Mouse (Mus musculus): ENCODE data around the gene Aplp1. TPM values are rescaled to one million over a fixed set of nuclear protein-coding genes. Genes with fewer than 3 reads are reported as not detected.
A peak's percentile ranks its signal among the peaks of the same experiment; 100 is the strongest.

The Aplp1 gene
- total and polyA plus RNA-seq, 2 experiments from 2014 or later, result 3.6 to 4.2 TPM

DNA sequence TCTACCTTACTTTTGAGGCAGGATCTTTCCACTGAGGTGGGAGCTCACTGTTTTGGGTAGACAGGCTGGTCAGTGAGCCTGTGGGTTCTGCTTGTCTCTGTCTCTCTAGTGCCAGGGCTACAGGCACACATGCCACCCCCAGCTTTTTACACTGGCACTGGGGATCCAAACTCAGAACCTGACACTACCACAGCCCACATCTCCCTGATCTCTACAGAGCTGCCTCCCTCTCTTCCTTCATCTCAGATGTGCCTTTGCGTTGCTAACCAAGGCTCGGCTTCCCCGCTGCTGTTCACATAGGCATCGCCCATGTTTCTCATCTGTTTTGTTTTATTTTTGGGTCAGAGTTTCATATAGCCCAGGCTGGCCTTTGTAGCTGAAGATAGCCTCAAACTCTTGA is 51.7 kb downstream of the Aplp1 start:
- Histone ChIP-seq H3K4me2 (ENCODE audit: low read depth, low read length) (peak overlapping the region; percentile 1; the same call in 1 of the 2 replicates), H3K4me1 (ENCODE audit: control insufficient read depth, insufficient read depth) (no peaks in the 10 kb centered on the region), H3K9me3 (replicated peaks; ENCODE audit: control insufficient read depth, low read length) (no peaks in the 10 kb centered on the region), H3K36me3 (replicated peaks; ENCODE audit: control insufficient read depth, insufficient read depth, low read length) (no peaks in the 10 kb centered on the region), H3K4me3 (ENCODE audit: low read depth, low read length) (no peak overlapping the region), H3K27me3 (ENCODE audit: control insufficient read depth, insufficient read depth, low read length) (no peaks in the 10 kb centered on the region), H3K9ac (replicated peaks; ENCODE audit: low read depth, low read length) (no peak overlapping the region), H3K27ac (ENCODE audit: low read depth) (peak overlapping the region; percentile 82)
- DNase-seq (ENCODE audit: low spot score), result no peak
- whole genome bisulfite sequencing, result 84% methylated on average over 4 of the region's 4 CpGs
- no peak for ATAC-seq (ENCODE audit: insufficient read depth, low read depth)
- TF ChIP-seq EP300 (IDR thresholded peaks at IDR 0.05; ENCODE audit: low read depth) (no peak), CTCF (IDR thresholded peaks at IDR 0.05; ENCODE audit: low read depth) (no peak)

GRCm38 (mm10) chr7:30392746-30393520 is 52.4 kb downstream of the Aplp1 start:
- no peak overlapping the region for H3K4me2 ChIP-seq (ENCODE audit: low read depth, low read length)
- WGBS, result 57% methylated on average over 4 of the region's 4 CpGs
- H3K27ac ChIP-seq (ENCODE audit: low read depth), result peak overlapping the region; percentile 82; the same call in 1 of the 2 replicates

More at GRCm38 (mm10) chr7:30392746-30393520, 52.4 kb downstream of the Aplp1 start:
- Histone ChIP-seq H3K9ac (replicated peaks; ENCODE audit: low read depth, low read length) (no peak overlapping the region), H3K36me3 (replicated peaks; ENCODE audit: control insufficient read depth, insufficient read depth, low read length) (no peaks in the 10 kb centered on the region), H3K4me1 (ENCODE audit: control insufficient read depth, insufficient read depth) (no peaks in the 10 kb centered on the region), H3K4me3 (ENCODE audit: low read depth, low read length) (no peak overlapping the region), H3K9me3 (replicated peaks; ENCODE audit: control insufficient read depth, low read length) (no peaks in the 10 kb centered on the region), H3K27me3 (ENCODE audit: control insufficient read depth, insufficient read depth, low read length) (no peaks in the 10 kb centered on the region)
- DNase-seq (ENCODE audit: low spot score), result no peak
- TF ChIP-seq EP300 (IDR thresholded peaks at IDR 0.05; ENCODE audit: low read depth) (no peak), CTCF (IDR thresholded peaks at IDR 0.05; ENCODE audit: low read depth) (no peak)
- no peak for ATAC-seq (ENCODE audit: insufficient read depth, low read depth)

Other genes starting within 250 kb of the Aplp1 start
Only the 30 nearest of the 34 such genes appear.
- 40.0 and 80.7 TPM in 2 replicates for gene Tbcb, start 213.3 kb downstream of the Aplp1 start, total RNA-seq (2014; rRNA removed; ENCODE audit: low replicate concordance)
- gene Tbcb, start 213.3 kb downstream of the Aplp1 start, polyA plus RNA-seq (2015; fragmentation: Nextera tagmentation; extraction: Ambion mirVana), result 131 and 137 TPM in 2 replicates
- not detected in 2 replicates for gene Ovol3, start 209.8 kb downstream of the Aplp1 start, total RNA-seq (2014; rRNA removed; ENCODE audit: low replicate concordance)
- gene Ovol3, start 209.8 kb downstream of the Aplp1 start, polyA plus RNA-seq (2015; fragmentation: Nextera tagmentation; extraction: Ambion mirVana), result not detected in 2 replicates
- gene Thap8, start 165.4 kb downstream of the Aplp1 start, total RNA-seq (2014; rRNA removed; ENCODE audit: low replicate concordance), result not detected in 2 replicates
- gene Thap8, start 165.4 kb downstream of the Aplp1 start, polyA plus RNA-seq (2015; fragmentation: Nextera tagmentation; extraction: Ambion mirVana), result 0.33 and 0.41 TPM in 2 replicates
- gene Wdr62, start 165.1 kb downstream of the Aplp1 start, total RNA-seq (2014; rRNA removed; ENCODE audit: low replicate concordance), result 3.4 and 5.2 TPM in 2 replicates
- 2.6 and 3.2 TPM in 2 replicates for gene Wdr62, start 165.1 kb downstream of the Aplp1 start, polyA plus RNA-seq (2015; fragmentation: Nextera tagmentation; extraction: Ambion mirVana)
- 4.3 and 22.4 TPM in 2 replicates for gene Clip3, start 153.8 kb downstream of the Aplp1 start, total RNA-seq (2014; rRNA removed; ENCODE audit: low replicate concordance)
- gene Clip3, start 153.8 kb downstream of the Aplp1 start, polyA plus RNA-seq (2015; fragmentation: Nextera tagmentation; extraction: Ambion mirVana), result 3.1 and 3.5 TPM in 2 replicates
- 40.0 and 57.2 TPM in 2 replicates for gene Alkbh6, start 136.8 kb downstream of the Aplp1 start, total RNA-seq (2014; rRNA removed; ENCODE audit: low replicate concordance)
- gene Alkbh6, start 136.8 kb downstream of the Aplp1 start, polyA plus RNA-seq (2015; fragmentation: Nextera tagmentation; extraction: Ambion mirVana), result 63.5 and 71.2 TPM in 2 replicates
- gene Syne4, start 130.7 kb downstream of the Aplp1 start, total RNA-seq (2014; rRNA removed; ENCODE audit: low replicate concordance), result 0.34 and 1.1 TPM in 2 replicates
- gene Syne4, start 130.7 kb downstream of the Aplp1 start, polyA plus RNA-seq (2015; fragmentation: Nextera tagmentation; extraction: Ambion mirVana), result 1.6 TPM in 2 replicates
- gene E130208F15Rik, start 123.8 kb downstream of the Aplp1 start, total RNA-seq (2014; rRNA removed; ENCODE audit: low replicate concordance), result 0.46 and 0.77 TPM in 2 replicates
- 2.6 and 3.1 TPM in 2 replicates for gene E130208F15Rik, start 123.8 kb downstream of the Aplp1 start, polyA plus RNA-seq (2015; fragmentation: Nextera tagmentation; extraction: Ambion mirVana)
- 15.8 and 16.5 TPM in 2 replicates for gene Sdhaf1, start 121.6 kb downstream of the Aplp1 start, total RNA-seq (2014; rRNA removed; ENCODE audit: low replicate concordance)
- gene Sdhaf1, start 121.6 kb downstream of the Aplp1 start, polyA plus RNA-seq (2015; fragmentation: Nextera tagmentation; extraction: Ambion mirVana), result 23.2 and 23.3 TPM in 2 replicates
- 3.6 and 5.4 TPM in 2 replicates for gene Lrfn3, start 82.8 kb downstream of the Aplp1 start, total RNA-seq (2014; rRNA removed; ENCODE audit: low replicate concordance)
- 0.40 and 0.69 TPM in 2 replicates for gene Lrfn3, start 82.8 kb downstream of the Aplp1 start, polyA plus RNA-seq (2015; fragmentation: Nextera tagmentation; extraction: Ambion mirVana)
- 15.2 and 31.2 TPM in 2 replicates for gene Tyrobp, start 31.8 kb downstream of the Aplp1 start, total RNA-seq (2014; rRNA removed; ENCODE audit: low replicate concordance)
- 30.4 and 35.8 TPM in 2 replicates for gene Tyrobp, start 31.8 kb downstream of the Aplp1 start, polyA plus RNA-seq (2015; fragmentation: Nextera tagmentation; extraction: Ambion mirVana)
- gene Hcst, start 25.7 kb downstream of the Aplp1 start, total RNA-seq (2014; rRNA removed; ENCODE audit: low replicate concordance), result not detected in 2 replicates
- 1.1 and 1.4 TPM in 2 replicates for gene Hcst, start 25.7 kb downstream of the Aplp1 start, polyA plus RNA-seq (2015; fragmentation: Nextera tagmentation; extraction: Ambion mirVana)
- 0.19 and 5.0 TPM in 2 replicates for gene Nfkbid, start 23.8 kb downstream of the Aplp1 start, total RNA-seq (2014; rRNA removed; ENCODE audit: low replicate concordance)
- 0.38 and 0.44 TPM in 2 replicates for gene Nfkbid, start 23.8 kb downstream of the Aplp1 start, polyA plus RNA-seq (2015; fragmentation: Nextera tagmentation; extraction: Ambion mirVana)
- gene Kirrel2, start 12.2 kb upstream of the Aplp1 start, total RNA-seq (2014; rRNA removed; ENCODE audit: low replicate concordance), result not detected in 2 replicates
- 0.15 TPM in 1 of 2 replicates, not detected in the other for gene Kirrel2, start 12.2 kb upstream of the Aplp1 start, polyA plus RNA-seq (2015; fragmentation: Nextera tagmentation; extraction: Ambion mirVana)
- gene Nphs1, start 12.8 kb upstream of the Aplp1 start, total RNA-seq (2014; rRNA removed; ENCODE audit: low replicate concordance), result not detected in 2 replicates
- gene Nphs1, start 12.8 kb upstream of the Aplp1 start, polyA plus RNA-seq (2015; fragmentation: Nextera tagmentation; extraction: Ambion mirVana), result 0.05 TPM in 1 of 2 replicates, not detected in the other
- not detected in 2 replicates for gene Prodh2, start 48.1 kb upstream of the Aplp1 start, total RNA-seq (2014; rRNA removed; ENCODE audit: low replicate concordance)
- not detected in 2 replicates for gene Prodh2, start 48.1 kb upstream of the Aplp1 start, polyA plus RNA-seq (2015; fragmentation: Nextera tagmentation; extraction: Ambion mirVana)
- gene Arhgap33, start 89.5 kb upstream of the Aplp1 start, total RNA-seq (2014; rRNA removed; ENCODE audit: low replicate concordance), result 0.31 and 4.3 TPM in 2 replicates
- gene Arhgap33, start 89.5 kb upstream of the Aplp1 start, polyA plus RNA-seq (2015; fragmentation: Nextera tagmentation; extraction: Ambion mirVana), result 0.80 and 1.0 TPM in 2 replicates
- gene Hspb6, start 106.6 kb upstream of the Aplp1 start, total RNA-seq (2014; rRNA removed; ENCODE audit: low replicate concordance), result 72.0 and 93.3 TPM in 2 replicates
- 339 and 340 TPM in 2 replicates for gene Hspb6, start 106.6 kb upstream of the Aplp1 start, polyA plus RNA-seq (2015; fragmentation: Nextera tagmentation; extraction: Ambion mirVana)
- 6.5 and 7.1 TPM in 2 replicates for gene Proser3, start 106.8 kb upstream of the Aplp1 start, total RNA-seq (2014; rRNA removed; ENCODE audit: low replicate concordance)
- 2.5 and 3.2 TPM in 2 replicates for gene Proser3, start 106.8 kb upstream of the Aplp1 start, polyA plus RNA-seq (2015; fragmentation: Nextera tagmentation; extraction: Ambion mirVana)
- 11.9 and 19.7 TPM in 2 replicates for gene Lin37, start 114.3 kb upstream of the Aplp1 start, total RNA-seq (2014; rRNA removed; ENCODE audit: low replicate concordance)
- 26.2 and 27.1 TPM in 2 replicates for gene Lin37, start 114.3 kb upstream of the Aplp1 start, polyA plus RNA-seq (2015; fragmentation: Nextera tagmentation; extraction: Ambion mirVana)
- gene U2af1l4, start 117.8 kb upstream of the Aplp1 start, total RNA-seq (2014; rRNA removed; ENCODE audit: low replicate concordance), result 36.9 and 41.9 TPM in 2 replicates
- gene U2af1l4, start 117.8 kb upstream of the Aplp1 start, polyA plus RNA-seq (2015; fragmentation: Nextera tagmentation; extraction: Ambion mirVana), result 120 and 123 TPM in 2 replicates
- 0.08 and 0.61 TPM in 2 replicates for gene Gm49396, start 117.8 kb upstream of the Aplp1 start, total RNA-seq (2014; rRNA removed; ENCODE audit: low replicate concordance)
- 3.0 and 3.4 TPM in 2 replicates for gene Gm49396, start 117.8 kb upstream of the Aplp1 start, polyA plus RNA-seq (2015; fragmentation: Nextera tagmentation; extraction: Ambion mirVana)
- 106 and 130 TPM in 2 replicates for gene Psenen, start 118.1 kb upstream of the Aplp1 start, total RNA-seq (2014; rRNA removed; ENCODE audit: low replicate concordance)
- gene Psenen, start 118.1 kb upstream of the Aplp1 start, polyA plus RNA-seq (2015; fragmentation: Nextera tagmentation; extraction: Ambion mirVana), result 130 and 133 TPM in 2 replicates
- 0.54 and 3.3 TPM in 2 replicates for gene Igflr1, start 119.9 kb upstream of the Aplp1 start, total RNA-seq (2014; rRNA removed; ENCODE audit: low replicate concordance)
- 0.94 and 1.9 TPM in 2 replicates for gene Igflr1, start 119.9 kb upstream of the Aplp1 start, polyA plus RNA-seq (2015; fragmentation: Nextera tagmentation; extraction: Ambion mirVana)
- 12.1 and 13.4 TPM in 2 replicates for gene Kmt2b, start 143.2 kb upstream of the Aplp1 start, total RNA-seq (2014; rRNA removed; ENCODE audit: low replicate concordance)
- gene Kmt2b, start 143.2 kb upstream of the Aplp1 start, polyA plus RNA-seq (2015; fragmentation: Nextera tagmentation; extraction: Ambion mirVana), result 2.9 and 3.2 TPM in 2 replicates
- gene Zbtb32, start 153.4 kb upstream of the Aplp1 start, total RNA-seq (2014; rRNA removed; ENCODE audit: low replicate concordance), result not detected in 2 replicates
- gene Zbtb32, start 153.4 kb upstream of the Aplp1 start, polyA plus RNA-seq (2015; fragmentation: Nextera tagmentation; extraction: Ambion mirVana), result 0.11 and 0.27 TPM in 2 replicates
- gene Upk1a, start 167.3 kb upstream of the Aplp1 start, total RNA-seq (2014; rRNA removed; ENCODE audit: low replicate concordance), result 1.1 and 73.4 TPM in 2 replicates
- 0.56 and 0.60 TPM in 2 replicates for gene Upk1a, start 167.3 kb upstream of the Aplp1 start, polyA plus RNA-seq (2015; fragmentation: Nextera tagmentation; extraction: Ambion mirVana)
- gene Cox6b1, start 180.6 kb upstream of the Aplp1 start, total RNA-seq (2014; rRNA removed; ENCODE audit: low replicate concordance), result 1,408 and 1,527 TPM in 2 replicates
- 4,395 and 4,405 TPM in 2 replicates for gene Cox6b1, start 180.6 kb upstream of the Aplp1 start, polyA plus RNA-seq (2015; fragmentation: Nextera tagmentation; extraction: Ambion mirVana)
- not detected in 2 replicates for gene Etv2, start 190.3 kb upstream of the Aplp1 start, total RNA-seq (2014; rRNA removed; ENCODE audit: low replicate concordance)
- gene Etv2, start 190.3 kb upstream of the Aplp1 start, polyA plus RNA-seq (2015; fragmentation: Nextera tagmentation; extraction: Ambion mirVana), result not detected in 2 replicates
- gene Rbm42, start 204.8 kb upstream of the Aplp1 start, total RNA-seq (2014; rRNA removed; ENCODE audit: low replicate concordance), result 93.4 and 114 TPM in 2 replicates
- 71.3 and 71.6 TPM in 2 replicates for gene Rbm42, start 204.8 kb upstream of the Aplp1 start, polyA plus RNA-seq (2015; fragmentation: Nextera tagmentation; extraction: Ambion mirVana)